Mouse (Mus musculus): ENCODE measurements around the gene Gm11541. TPM values are rescaled to one million over a fixed set of nuclear protein-coding genes. Genes with fewer than 3 reads are reported as not detected.
A peak's percentile ranks its signal among the peaks of the same experiment; 100 is the strongest.
"Not testable (repeated sequence)": the region's sequence is repeated elsewhere in the genome, so short reads cannot be mapped to it uniquely, and the experiment has no call there.

Gene Gm11541
- total RNA-seq, 2 experiments from 2014 or later, result not detected

GRCm38 (mm10) chr11:94697703-94698464 lies 6.4 kb downstream of the Gm11541 start:
- no peak for ATAC-seq (replicated peaks; ENCODE audit: low FRiP score, poor library complexity, severe bottlenecking)

- ATAC-seq (replicated peaks; ENCODE audit: low FRiP score, poor library complexity, severe bottlenecking), result no peak
Measured at GRCm38 (mm10) chr11:94697140-94697539, 7.2 kb downstream of the Gm11541 start.

GRCm38 (mm10) chr11:94695508-94695907 lies 8.8 kb downstream of the Gm11541 start:
- ATAC-seq (replicated peaks; ENCODE audit: low FRiP score, poor library complexity, severe bottlenecking), result no peak

- not testable (repeated sequence) for ATAC-seq (replicated peaks; ENCODE audit: low FRiP score, poor library complexity, severe bottlenecking)
Measured at GRCm38 (mm10) chr11:94692502-94692901, 11.8 kb downstream of the Gm11541 start.

GRCm38 (mm10) chr11:94687178-94687577 lies 17.1 kb downstream of the Gm11541 start:
- ATAC-seq (replicated peaks; ENCODE audit: low FRiP score, poor library complexity, severe bottlenecking), result no peak

- ATAC-seq (replicated peaks; ENCODE audit: low FRiP score, poor library complexity, severe bottlenecking), result no peak
Measured at GRCm38 (mm10) chr11:94682427-94682826, 21.9 kb downstream of the Gm11541 start.

- ATAC-seq (replicated peaks; ENCODE audit: low FRiP score, poor library complexity, severe bottlenecking), result no peak
Measured at GRCm38 (mm10) chr11:94681640-94682039, 22.7 kb downstream of the Gm11541 start.

- ATAC-seq (replicated peaks; ENCODE audit: low FRiP score, poor library complexity, severe bottlenecking), result no peak
Measured at GRCm38 (mm10) chr11:94680639-94681038, 23.7 kb downstream of the Gm11541 start.

- ATAC-seq (replicated peaks; ENCODE audit: low FRiP score, poor library complexity, severe bottlenecking), result no peak
Measured at GRCm38 (mm10) chr11:94677607-94678145, 26.6 kb downstream of the Gm11541 start.

GRCm38 (mm10) chr11:94676754-94677606 lies 27.3 kb downstream of the Gm11541 start, which contains the start of gene Xylt2:
Gene Xylt2 (minus strand): TSS chr11:94677515.
- peak; percentile 93 for ATAC-seq (replicated peaks; ENCODE audit: low FRiP score, poor library complexity, severe bottlenecking)

GRCm38 (mm10) chr11:94676308-94676707 lies 28.0 kb downstream of the Gm11541 start:
- no peak for ATAC-seq (replicated peaks; ENCODE audit: low FRiP score, poor library complexity, severe bottlenecking)

- ATAC-seq (replicated peaks; ENCODE audit: low FRiP score, poor library complexity, severe bottlenecking), result no peak
Measured at GRCm38 (mm10) chr11:94675446-94675845, 28.9 kb downstream of the Gm11541 start.

- ATAC-seq (replicated peaks; ENCODE audit: low FRiP score, poor library complexity, severe bottlenecking), result no peak
Measured at GRCm38 (mm10) chr11:94674984-94675383, 29.3 kb downstream of the Gm11541 start.

- ATAC-seq (replicated peaks; ENCODE audit: low FRiP score, poor library complexity, severe bottlenecking), result no peak
Measured at GRCm38 (mm10) chr11:94665281-94665680, 39.0 kb downstream of the Gm11541 start.

GRCm38 (mm10) chr11:94661344-94661743 lies 43.0 kb downstream of the Gm11541 start:
- ATAC-seq (replicated peaks; ENCODE audit: low FRiP score, poor library complexity, severe bottlenecking), result no peak

- ATAC-seq (replicated peaks; ENCODE audit: low FRiP score, poor library complexity, severe bottlenecking), result peak; percentile 97
Measured at GRCm38 (mm10) chr11:94653663-94654436, 50.4 kb downstream of the Gm11541 start, which contains the start of the genes Mrpl27 and Eme1. Gene Mrpl27 (plus strand): TSS chr11:94653767. Gene Eme1 (minus strand): TSS chr11:94653964.

GRCm38 (mm10) chr11:94652973-94653372 lies 51.3 kb downstream of the Gm11541 start:
- peak; percentile 4; the same call in 1 of the 2 replicates for ATAC-seq (replicated peaks; ENCODE audit: low FRiP score, poor library complexity, severe bottlenecking)

- not testable (repeated sequence) for ATAC-seq (replicated peaks; ENCODE audit: low FRiP score, poor library complexity, severe bottlenecking)
Measured at GRCm38 (mm10) chr11:94651241-94651640, 53.1 kb downstream of the Gm11541 start.

GRCm38 (mm10) chr11:94646457-94646856 lies 57.8 kb downstream of the Gm11541 start:
- no peak for ATAC-seq (replicated peaks; ENCODE audit: low FRiP score, poor library complexity, severe bottlenecking)

All from erythroblast, adult 5-6 weeks (primary cell).